Mouse (Mus musculus): ENCODE data around the gene Limch1.

DNA sequence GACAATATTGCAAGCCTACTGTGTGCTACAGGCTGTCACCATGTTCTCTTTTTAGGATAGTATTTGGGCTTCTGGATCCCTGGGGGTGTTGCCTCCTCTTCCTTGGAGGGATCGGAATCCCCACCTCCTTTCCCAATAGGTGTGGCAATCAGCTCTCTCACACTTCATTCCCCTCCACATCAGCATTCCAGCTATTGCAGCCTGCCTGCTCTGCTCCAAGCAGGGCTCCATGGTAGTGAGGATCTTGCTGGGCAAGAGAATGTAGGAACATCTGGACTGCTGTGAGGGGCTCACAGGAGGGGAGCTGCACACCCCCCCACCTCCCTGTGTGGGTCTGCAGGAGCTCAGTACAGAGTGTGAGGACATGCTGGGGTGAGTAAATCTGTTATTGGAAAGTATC is 152.6 kb downstream of the Limch1 start:
- no peak for TF ChIP-seq CTCF (conservative IDR thresholded peaks at IDR 0.05; ENCODE audit: low read length)
- no peak for TF ChIP-seq NANOG (IDR thresholded peaks at IDR 0.05; ENCODE audit: borderline replicate concordance, low read length)
- no peak for TF ChIP-seq POU5F1 (IDR thresholded peaks at IDR 0.05; ENCODE audit: borderline replicate concordance, low read length)
